Mouse (Mus musculus) ES-E14 (cell line): ENCODE results near the gene Lin28a. TPM values are rescaled to one million over a fixed set of nuclear protein-coding genes. Genes with fewer than 3 reads are reported as not detected.

Source experiments
- DNase-seq: peaks from one replicate; pipeline ENCODE4 v3.0.0-alpha.2; 2013; ENCODE audit warnings: low read depth, low spot score
- H3K27ac ChIP-seq: 2 replicates; pipeline ENCODE4 v1.5.1; 2012; ENCODE audit warnings: low read depth, mild to moderate bottlenecking, low read length, moderate library complexity, mixed read lengths; ENCODE audit not compliant: poor library complexity, insufficient read depth, severe bottlenecking
- H3K36me3 ChIP-seq: 2 replicates; pipeline ENCODE4 v1.6.1; 2012; ENCODE audit warnings: mild to moderate bottlenecking, low read length, moderate library complexity, mixed read lengths; ENCODE audit not compliant: control insufficient read depth, poor library complexity, insufficient read depth, severe bottlenecking
- H3K4me1 ChIP-seq, 2 experiments: fragments of 150-350 bp in 1 of 2; sonication (generic) in 1 of 2; 2 replicates each; pipeline ENCODE4 v1.6.1; 2012; ENCODE audit warnings: low read length in 2 of 2, mild to moderate bottlenecking in 1 of 2, mixed read lengths in 1 of 2; ENCODE audit not compliant: control insufficient read depth in 2 of 2, insufficient read depth in 2 of 2, poor library complexity in 1 of 2
- H3K4me3 ChIP-seq, 2 experiments: fragments of 150-350 bp in 1 of 2; sonication (generic) in 1 of 2; 2 replicates each; pipeline ENCODE4 v1.5.1; 2012; ENCODE audit warnings: low read length in 2 of 2, low read depth in 1 of 2, mild to moderate bottlenecking in 1 of 2, mixed read lengths in 1 of 2; ENCODE audit not compliant: insufficient read depth in 1 of 2, poor library complexity in 1 of 2, severe bottlenecking in 1 of 2
- H3K9ac ChIP-seq: 2 replicates; pipeline ENCODE4 v1.6.1; 2012; ENCODE audit warnings: low read depth, mild to moderate bottlenecking, low read length, mixed read lengths; ENCODE audit not compliant: poor library complexity, insufficient read depth, severe bottlenecking
- H3K9me3 ChIP-seq: fragments of 150-350 bp; sonication (generic); 2 replicates; pipeline ENCODE4 v1.6.1; 2012; ENCODE audit warnings: low read depth, mild to moderate bottlenecking, low read length; ENCODE audit not compliant: control insufficient read depth, insufficient read depth
- CHD2 ChIP-seq: IDR thresholded peaks from 2 replicates; pipeline ENCODE4 v1.6.1; 2014; ENCODE audit warnings: mild to moderate bottlenecking, low read depth, low read length, inconsistent platforms
- HCFC1 ChIP-seq: IDR thresholded peaks from 2 replicates; pipeline ENCODE4 v1.6.1; 2012; ENCODE audit warnings: low read length, inconsistent platforms, borderline replicate concordance; ENCODE audit not compliant: insufficient read depth
- MAFK ChIP-seq: IDR thresholded peaks from 2 replicates; pipeline ENCODE4 v1.6.1; 2014; ENCODE audit warnings: mild to moderate bottlenecking, low read depth, low read length, inconsistent platforms; ENCODE audit not compliant: insufficient read depth
- ZC3H11A ChIP-seq: IDR thresholded peaks from 2 replicates; pipeline ENCODE4 v1.6.1; 2012; ENCODE audit warnings: low read depth, mild to moderate bottlenecking, inconsistent platforms, low read length, borderline replicate concordance
- ZNF384 ChIP-seq: IDR thresholded peaks from 2 replicates; pipeline ENCODE4 v1.6.1; 2012; ENCODE audit warnings: low read depth, low read length, inconsistent platforms
- in situ Hi-C, 2 experiments: fragments of 600-800 bp; cut with MboI; formaldehyde crosslinking; loops; one replicate each; pipeline ENCODE4 v1.15.1; 2025; ENCODE audit warnings: low sequenced_read_pairs in 2 of 2, inconsistent platforms in 1 of 2; ENCODE audit not compliant: unreplicated experiment in 2 of 2
- total RNA-seq: library from RNA; depleted of rRNA; stranded (reverse); fragments of 300-350 nt; gene quantifications from 2 replicates; pipeline ENCODE4 v1.2.3, GENCODE M21; 2012

The Lin28a gene
- total RNA-seq, 1 experiment, result 134 TPM

DNA sequence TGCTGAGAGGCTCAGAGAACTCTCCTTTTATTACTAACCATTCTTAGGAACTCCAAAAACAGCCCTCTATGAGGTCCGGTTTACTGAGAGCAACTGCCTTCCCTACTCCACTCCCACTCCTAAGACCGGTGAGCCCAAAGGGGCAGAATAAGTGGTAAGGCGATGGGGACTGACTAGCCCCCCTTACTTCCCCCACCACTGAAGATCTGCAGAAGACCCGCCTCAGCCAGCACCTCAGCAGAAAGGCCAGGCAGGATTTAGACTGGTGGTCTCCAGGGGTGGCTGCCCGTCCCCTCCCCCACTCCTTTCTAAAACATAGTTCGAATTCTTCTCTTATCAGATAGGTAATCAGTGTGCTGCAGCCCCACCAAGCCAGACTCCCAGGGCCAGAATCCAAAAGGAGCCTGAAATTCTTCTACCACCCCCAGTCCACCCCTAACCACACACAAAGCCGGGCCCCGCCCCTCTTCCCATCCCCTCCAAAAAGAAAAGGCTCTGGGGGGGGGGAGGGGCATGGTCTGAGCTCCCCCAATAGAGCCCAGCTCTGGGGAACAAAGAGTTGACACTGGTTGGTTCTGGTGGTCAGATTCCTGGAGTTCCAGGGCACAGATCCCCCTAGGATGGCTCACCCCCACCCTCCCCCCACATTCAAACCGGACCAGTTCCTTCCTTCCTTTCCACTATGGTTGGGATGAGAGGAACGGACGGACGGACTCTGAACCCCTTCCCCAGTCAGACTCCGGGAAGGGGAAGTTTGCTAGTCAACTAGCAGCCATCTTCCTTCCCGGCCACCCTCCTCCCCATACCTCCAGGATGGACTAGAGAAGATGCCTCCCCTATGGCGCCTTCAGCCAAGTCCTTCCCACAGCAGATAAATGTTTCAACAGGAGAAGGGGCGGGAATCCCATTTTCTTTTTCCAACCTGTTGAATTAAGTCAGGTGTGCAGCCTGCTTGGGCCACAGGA lies 6.9 kb downstream of the Lin28a start:
- TF ChIP-seq ZNF384 (no peak), CHD2 (peak; percentile 58; the same call in 1 of the 2 replicates), HCFC1 (no peak), MAFK (no peak)
- Histone ChIP-seq H3K9ac (peak overlapping the region; percentile 58; the same call in 1 of the 2 replicates), H3K36me3 (peaks cover 16% of the 10 kb centered on the region; the same call in 1 of the 2 replicates), H3K27ac (peak overlapping the region; percentile 91), H3K4me3 (peak overlapping the region; percentile 29 to 55), H3K4me1 (peaks cover 8 to 13% of the 10 kb centered on the region in 2 experiments), H3K9me3 (no peaks in the 10 kb centered on the region)
- peak; percentile 74 for DNase-seq
- in situ Hi-C loops, result no loop called here

- H3K9me3 ChIP-seq, result no peaks in the 10 kb centered on the region
- H3K4me3 ChIP-seq, result no peak overlapping the region
- peaks cover 8 to 20% of the 10 kb centered on the region in 2 experiments for H3K4me1 ChIP-seq
- no peak for DNase-seq
- peaks cover 24% of the 10 kb centered on the region for H3K36me3 ChIP-seq
- TF ChIP-seq ZNF384 (no peak), ZC3H11A (no peak)
- H3K27ac ChIP-seq, result no peak overlapping the region
- in situ Hi-C loops, result no loop called here
- H3K9ac ChIP-seq, result no peak overlapping the region
These were observed 8.9 kb downstream of the Lin28a start for GRCm38 (mm10) chr4:134009709-134010108.

DNA sequence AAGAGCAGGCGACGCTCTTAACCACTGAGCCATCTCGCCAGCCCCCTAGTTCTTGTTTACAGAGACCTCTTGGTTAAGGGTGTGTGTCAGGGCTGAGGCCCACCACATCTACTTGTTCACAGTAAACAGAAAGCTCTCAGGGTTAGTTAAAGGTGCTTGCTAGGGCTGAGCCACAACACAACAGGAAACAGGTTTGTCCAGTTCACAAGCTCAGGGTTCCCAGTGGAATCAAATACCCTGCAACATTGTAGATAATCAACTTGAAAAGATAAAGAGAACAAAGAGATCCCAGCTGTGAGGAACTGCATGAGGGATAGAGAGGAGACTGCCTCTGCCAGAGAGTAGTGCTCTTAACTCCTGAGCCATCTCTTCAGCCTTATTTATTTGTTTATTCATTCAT lies 11.8 kb downstream of the Lin28a start:
- no peak for DNase-seq
- in situ Hi-C loops, result no loop called here
- H3K4me3 ChIP-seq, result no peak overlapping the region
- H3K4me1 ChIP-seq, result peaks cover 5 to 20% of the 10 kb centered on the region in 2 experiments
- H3K9me3 ChIP-seq, result no peaks in the 10 kb centered on the region
- H3K27ac ChIP-seq, result no peak overlapping the region
- TF ChIP-seq ZC3H11A (no peak), MAFK (no peak), ZNF384 (no peak), CHD2 (no peak), HCFC1 (no peak)
- H3K36me3 ChIP-seq, result peaks cover 30% of the 10 kb centered on the region
- H3K9ac ChIP-seq, result no peak overlapping the region

DNA sequence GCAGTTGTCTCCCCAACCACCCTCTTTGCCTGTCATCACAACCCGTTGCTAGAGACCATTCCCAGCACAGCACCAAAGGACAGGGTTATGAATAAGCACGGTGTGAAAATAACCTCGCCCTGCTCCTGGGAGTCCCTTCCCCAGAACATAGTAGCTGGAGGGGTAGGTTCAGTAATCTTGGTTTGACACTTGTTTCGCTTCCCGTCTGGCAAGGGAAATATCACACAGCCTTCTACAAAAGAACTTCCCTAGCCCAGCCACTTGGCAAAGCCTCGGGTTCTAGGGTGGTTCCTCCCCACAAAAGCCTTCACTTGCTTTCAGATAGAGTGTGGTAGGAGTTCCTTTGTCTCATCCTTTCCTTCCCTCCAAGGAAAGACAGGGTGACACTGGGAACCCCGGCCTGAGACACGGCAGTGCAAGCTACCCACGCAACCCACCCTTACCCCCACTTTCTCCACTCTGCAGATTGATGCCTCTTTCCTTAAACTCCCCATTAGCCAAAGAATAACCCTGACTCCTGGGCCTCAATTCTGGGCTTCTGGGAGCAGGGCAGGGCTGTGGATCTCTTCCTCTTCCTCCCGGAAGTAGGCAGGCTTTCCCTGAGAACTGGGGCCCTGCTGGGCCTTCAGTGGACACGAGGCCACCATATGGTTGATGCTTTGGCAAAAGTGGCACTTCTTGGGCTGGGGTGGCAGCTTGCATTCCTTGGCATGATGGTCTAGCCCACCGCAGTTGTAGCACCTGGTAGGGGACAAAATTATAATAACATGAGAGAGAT lies 12.9 kb downstream of the Lin28a start:
- no peak for DNase-seq
- Histone ChIP-seq H3K36me3 (peaks cover 30% of the 10 kb centered on the region), H3K4me3 (no peak overlapping the region), H3K9me3 (no peaks in the 10 kb centered on the region), H3K9ac (no peak overlapping the region), H3K4me1 (peaks cover 5 to 20% of the 10 kb centered on the region in 2 experiments), H3K27ac (no peak overlapping the region)
- in situ Hi-C loops, result no loop called here
- no peak for TF ChIP-seq CHD2
- TF ChIP-seq HCFC1, result no peak
- TF ChIP-seq MAFK, result no peak
- TF ChIP-seq ZNF384, result no peak
- TF ChIP-seq ZC3H11A, result no peak
